Mouse (Mus musculus) CH12.LX (cell line): ENCODE measurements around the gene Eras. TPM values are rescaled to one million over a fixed set of nuclear protein-coding genes. Genes with fewer than 3 reads are reported as not detected.

Source experiments
- CTCF ChIP-seq, 2 experiments: IDR thresholded peaks in 1 of 2; conservative IDR thresholded peaks in 1 of 2; 2 replicates each; pipeline ENCODE4 v1.5.1; 2011 to 2012; ENCODE audit warnings: low read depth in 2 of 2, low read length in 2 of 2, improper control_type of control experiment in 1 of 2, inconsistent platforms in 1 of 2, mild to moderate bottlenecking in 1 of 2, moderate library complexity in 1 of 2
- KAT2A ChIP-seq: IDR thresholded peaks from 2 replicates; pipeline ENCODE4 v1.6.1; 2012; ENCODE audit warnings: low read length, improper control_type of control experiment, inconsistent platforms; ENCODE audit not compliant: insufficient replicate concordance
- MAX ChIP-seq: IDR thresholded peaks from 2 replicates; pipeline ENCODE4 v1.6.1; 2011; ENCODE audit warnings: low read length, improper control_type of control experiment
- NELFE ChIP-seq: IDR thresholded peaks from 2 replicates; pipeline ENCODE4 v1.6.1; 2011; ENCODE audit warnings: low read depth, low read length, improper control_type of control experiment
- POLR2A ChIP-seq: IDR thresholded peaks from 2 replicates; pipeline ENCODE4 v1.6.1; 2011; ENCODE audit warnings: low read depth, mild to moderate bottlenecking, improper control_type of control experiment, low read length
- polyA plus RNA-seq: library from polyadenylated mRNA; unstranded; fragments of >175 nt; gene quantifications from 2 replicates; pipeline ENCODE4 v1.2.1, GENCODE M21; 2012; ENCODE audit warnings: low read depth; ENCODE audit not compliant: insufficient read length
- total RNA-seq, 2 experiments: library from RNA; depleted of rRNA; stranded (reverse); fragments of 300-350 nt in 1 of 2; fragments of >200 nt in 1 of 2; gene quantifications; 2 replicates each; pipeline ENCODE4 v1.2.3; 2012 to 2014

Gene Eras
- total and polyA plus RNA-seq, 3 experiments, result not detected

DNA sequence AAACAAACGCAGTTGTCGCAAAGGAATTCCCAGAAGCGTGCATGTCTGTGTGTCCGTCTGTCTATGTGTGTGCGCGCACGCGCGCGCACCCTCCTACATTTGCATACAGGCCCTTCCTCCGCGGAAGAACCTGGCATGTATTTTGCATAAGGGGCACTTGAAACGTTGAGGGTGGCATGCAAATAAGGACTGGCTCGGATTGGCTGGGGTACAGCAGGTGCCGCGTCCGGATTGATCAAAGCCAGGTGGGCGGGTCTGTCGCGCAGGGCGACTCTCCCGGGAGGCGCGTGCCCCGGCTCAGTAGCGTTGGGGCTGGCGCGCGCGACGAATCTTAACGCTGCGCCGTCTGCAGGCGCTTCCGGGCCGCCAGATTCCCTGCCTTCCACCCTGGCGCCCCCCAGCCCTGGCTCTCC is 50.4 kb downstream of the Eras start, which contains the start of gene Pim2 (continued):
- TF ChIP-seq POLR2A (peak; percentile 95), NELFE (peak; percentile 90), MAX (peak; percentile 27; the same call in 1 of the 2 replicates), KAT2A (no peak), CTCF (conservative IDR thresholded peaks at IDR 0.05 in 1 of 2, IDR thresholded peaks at IDR 0.05 in 1 of 2; ENCODE audit: low read depth in 2 of 2, low read length in 2 of 2) (no peak)
- TF ChIP-seq, all 38 proteins: peak for 17

Other genes with a start within 250 kb of the Eras start
Only the 20 nearest of the 25 such genes appear.
- 0.47 TPM in 1 of 2 replicates, not detected in the other for gene Gm45208, start 206.4 kb downstream of the Eras start, total RNA-seq (2012; rRNA removed)
- not detected in 2 replicates for gene Gm45208, start 206.4 kb downstream of the Eras start, total RNA-seq (2014; rRNA removed)
- gene Gm45208, start 206.4 kb downstream of the Eras start, polyA plus RNA-seq, result 13.0 and 13.1 TPM in 2 replicates
- 41.8 and 49.1 TPM in 2 replicates for gene Praf2, start 200.2 kb downstream of the Eras start, total RNA-seq (2012; rRNA removed)
- 25.7 and 26.9 TPM in 2 replicates for gene Praf2, start 200.2 kb downstream of the Eras start, total RNA-seq (2014; rRNA removed)
- 40.5 and 40.6 TPM in 2 replicates for gene Praf2, start 200.2 kb downstream of the Eras start, polyA plus RNA-seq
- 3.6 and 6.9 TPM in 2 replicates for gene Ccdc120, start 177.7 kb downstream of the Eras start, total RNA-seq (2012; rRNA removed)
- gene Ccdc120, start 177.7 kb downstream of the Eras start, total RNA-seq (2014; rRNA removed), result 3.5 and 4.4 TPM in 2 replicates
- 6.9 and 9.0 TPM in 2 replicates for gene Ccdc120, start 177.7 kb downstream of the Eras start, polyA plus RNA-seq
- 12.9 and 15.9 TPM in 2 replicates for gene Tfe3, start 166.0 kb downstream of the Eras start, total RNA-seq (2012; rRNA removed)
- 6.7 and 8.3 TPM in 2 replicates for gene Tfe3, start 166.0 kb downstream of the Eras start, total RNA-seq (2014; rRNA removed)
- 26.0 TPM in 2 replicates for gene Tfe3, start 166.0 kb downstream of the Eras start, polyA plus RNA-seq
- gene Gripap1, start 138.8 kb downstream of the Eras start, total RNA-seq (2012; rRNA removed), result 25.5 and 27.1 TPM in 2 replicates
- gene Gripap1, start 138.8 kb downstream of the Eras start, total RNA-seq (2014; rRNA removed), result 15.7 and 19.9 TPM in 2 replicates
- 49.4 and 53.1 TPM in 2 replicates for gene Gripap1, start 138.8 kb downstream of the Eras start, polyA plus RNA-seq
- gene Kcnd1, start 106.3 kb downstream of the Eras start, total RNA-seq (2012; rRNA removed), result 0.38 and 0.51 TPM in 2 replicates
- 0.57 and 0.63 TPM in 2 replicates for gene Kcnd1, start 106.3 kb downstream of the Eras start, total RNA-seq (2014; rRNA removed)
- gene Kcnd1, start 106.3 kb downstream of the Eras start, polyA plus RNA-seq, result 3.1 and 3.4 TPM in 2 replicates
- gene Otud5, start 87.2 kb downstream of the Eras start, total RNA-seq (2012; rRNA removed), result 46.6 and 67.8 TPM in 2 replicates
- gene Otud5, start 87.2 kb downstream of the Eras start, total RNA-seq (2014; rRNA removed), result 58.0 and 61.5 TPM in 2 replicates
- gene Otud5, start 87.2 kb downstream of the Eras start, polyA plus RNA-seq, result 92.7 and 101 TPM in 2 replicates
- gene Pim2, start 50.3 kb downstream of the Eras start, total RNA-seq (2012; rRNA removed), result 102 and 177 TPM in 2 replicates
- gene Pim2, start 50.3 kb downstream of the Eras start, total RNA-seq (2014; rRNA removed), result 91.7 and 119 TPM in 2 replicates
- gene Pim2, start 50.3 kb downstream of the Eras start, polyA plus RNA-seq, result 146 and 171 TPM in 2 replicates
- 28.8 and 30.6 TPM in 2 replicates for gene Slc35a2, start 44.6 kb downstream of the Eras start, total RNA-seq (2012; rRNA removed)
- gene Slc35a2, start 44.6 kb downstream of the Eras start, total RNA-seq (2014; rRNA removed), result 15.2 and 21.2 TPM in 2 replicates
- gene Slc35a2, start 44.6 kb downstream of the Eras start, polyA plus RNA-seq, result 25.5 and 26.4 TPM in 2 replicates
- gene Pqbp1, start 29.3 kb downstream of the Eras start, total RNA-seq (2012; rRNA removed), result 94.3 and 103 TPM in 2 replicates
- 96.6 and 101 TPM in 2 replicates for gene Pqbp1, start 29.3 kb downstream of the Eras start, total RNA-seq (2014; rRNA removed)
- 119 and 130 TPM in 2 replicates for gene Pqbp1, start 29.3 kb downstream of the Eras start, polyA plus RNA-seq
- 37.6 and 38.8 TPM in 2 replicates for gene Timm17b, start 29.2 kb downstream of the Eras start, total RNA-seq (2012; rRNA removed)
- 25.8 and 33.1 TPM in 2 replicates for gene Timm17b, start 29.2 kb downstream of the Eras start, total RNA-seq (2014; rRNA removed)
- 75.9 and 76.7 TPM in 2 replicates for gene Timm17b, start 29.2 kb downstream of the Eras start, polyA plus RNA-seq
- gene Gm10491, start 20.8 kb downstream of the Eras start, total RNA-seq (2012; rRNA removed), result not detected in 2 replicates
- gene Gm10491, start 20.8 kb downstream of the Eras start, total RNA-seq (2014; rRNA removed), result not detected in 2 replicates
- not detected in 2 replicates for gene Gm10491, start 20.8 kb downstream of the Eras start, polyA plus RNA-seq
- not detected in 2 replicates for gene Gm10490, start 19.1 kb downstream of the Eras start, total RNA-seq (2012; rRNA removed)
- gene Gm10490, start 19.1 kb downstream of the Eras start, total RNA-seq (2014; rRNA removed), result not detected in 2 replicates
- gene Gm10490, start 19.1 kb downstream of the Eras start, polyA plus RNA-seq, result not detected in 2 replicates
- not detected in 2 replicates for gene Pcsk1n, start 8.8 kb downstream of the Eras start, total RNA-seq (2012; rRNA removed)
- gene Pcsk1n, start 8.8 kb downstream of the Eras start, total RNA-seq (2014; rRNA removed), result not detected in 2 replicates
- gene Pcsk1n, start 8.8 kb downstream of the Eras start, polyA plus RNA-seq, result not detected in 2 replicates
- 16.5 and 19.9 TPM in 2 replicates for gene Hdac6, start 19.3 kb upstream of the Eras start, total RNA-seq (2012; rRNA removed)
- gene Hdac6, start 19.3 kb upstream of the Eras start, total RNA-seq (2014; rRNA removed), result 13.7 and 15.3 TPM in 2 replicates
- gene Hdac6, start 19.3 kb upstream of the Eras start, polyA plus RNA-seq, result 18.3 and 19.7 TPM in 2 replicates
- gene Gata1, start 49.5 kb upstream of the Eras start, total RNA-seq (2012; rRNA removed), result 0.13 and 0.21 TPM in 2 replicates
- 0.23 TPM in 1 of 2 replicates, not detected in the other for gene Gata1, start 49.5 kb upstream of the Eras start, total RNA-seq (2014; rRNA removed)
- gene Gata1, start 49.5 kb upstream of the Eras start, polyA plus RNA-seq, result 0.25 and 0.43 TPM in 2 replicates
- gene Glod5, start 89.9 kb upstream of the Eras start, total RNA-seq (2012; rRNA removed), result not detected in 2 replicates
- gene Glod5, start 89.9 kb upstream of the Eras start, total RNA-seq (2014; rRNA removed), result not detected in 2 replicates
- not detected in 2 replicates for gene Glod5, start 89.9 kb upstream of the Eras start, polyA plus RNA-seq
- gene Suv39h1, start 146.2 kb upstream of the Eras start, total RNA-seq (2012; rRNA removed), result 40.6 and 46.4 TPM in 2 replicates
- gene Suv39h1, start 146.2 kb upstream of the Eras start, total RNA-seq (2014; rRNA removed), result 71.5 and 73.7 TPM in 2 replicates
- 48.4 and 51.4 TPM in 2 replicates for gene Suv39h1, start 146.2 kb upstream of the Eras start, polyA plus RNA-seq
- 47.0 and 58.1 TPM in 2 replicates for gene Was, start 161.9 kb upstream of the Eras start, total RNA-seq (2012; rRNA removed)
- 53.9 and 63.5 TPM in 2 replicates for gene Was, start 161.9 kb upstream of the Eras start, total RNA-seq (2014; rRNA removed)
- 75.6 and 83.7 TPM in 2 replicates for gene Was, start 161.9 kb upstream of the Eras start, polyA plus RNA-seq
- 9.3 and 11.9 TPM in 2 replicates for gene Wdr13, start 204.3 kb upstream of the Eras start, total RNA-seq (2012; rRNA removed)
- gene Wdr13, start 204.3 kb upstream of the Eras start, total RNA-seq (2014; rRNA removed), result 7.6 and 9.4 TPM in 2 replicates
- 12.7 and 13.0 TPM in 2 replicates for gene Wdr13, start 204.3 kb upstream of the Eras start, polyA plus RNA-seq